Mouse (Mus musculus): ENCODE results near the gene Vps18. TPM values are rescaled to one million over a fixed set of nuclear protein-coding genes. Genes with fewer than 3 reads are reported as not detected.

Gene Vps18
- polyA plus RNA-seq, 1 experiment from 2014 or later: 25.5 TPM

GRCm38 (mm10) chr2:119325568-119326143 is 37.1 kb downstream of the Vps18 start, which contains the start of gene Dll4:
Gene Dll4 (plus strand): TSS chr2:119325784.
- Histone ChIP-seq H3K9me3 (no peaks in the 10 kb centered on the region), H3K4me3 (replicated peaks) (peak within 1 kb of the TSS; percentile 45), H3K27ac (0 out of 2 replicates have a peak within 1 kb of the TSS, but pooled peaks have one; percentile 1), H3K36me3 (replicated peaks) (no peaks in the 10 kb centered on the region), H3K4me1 (peaks cover 79% of the 10 kb centered on the region), H3K27me3 (peaks cover 100% of the 10 kb centered on the region), H3K4me2 (peak within 1 kb of the TSS; percentile 72), H3K9ac (peak within 1 kb of the TSS; percentile 18)
- ATAC-seq (ENCODE audit: low FRiP score): 0 out of 2 replicates have a peak, but pooled peaks have one; percentile 15
- WGBS: under 1% methylated on average over 33 of the region's 33 CpGs

- Histone ChIP-seq H3K4me2 (peak overlapping the region; percentile 72), H3K27me3 (peaks cover 100% of the 10 kb centered on the region), H3K36me3 (replicated peaks) (no peaks in the 10 kb centered on the region), H3K9me3 (no peaks in the 10 kb centered on the region), H3K4me1 (peaks cover 71% of the 10 kb centered on the region), H3K9ac (peak overlapping the region; percentile 18), H3K27ac (0 out of 2 replicates have a peak overlapping the region, but pooled peaks have one; percentile 1), H3K4me3 (replicated peaks) (peak overlapping the region; percentile 45)
- ATAC-seq (ENCODE audit: low FRiP score): no peak
- WGBS: under 1% methylated on average over 61 of the region's 61 CpGs
These were observed 37.9 kb downstream of the Vps18 start for GRCm38 (mm10) chr2:119326161-119327101.

GRCm38 (mm10) chr2:119327102-119327480 is 38.6 kb downstream of the Vps18 start:
- no peak overlapping the region for H3K27ac ChIP-seq
- H3K4me2 ChIP-seq: peak overlapping the region; percentile 72
- under 1% methylated on average over 30 of the region's 30 CpGs for WGBS
- no peaks in the 10 kb centered on the region for H3K36me3 ChIP-seq (replicated peaks)
- H3K27me3 ChIP-seq: peaks cover 100% of the 10 kb centered on the region
- peak overlapping the region; percentile 45 for H3K4me3 ChIP-seq (replicated peaks)
- H3K9me3 ChIP-seq: no peaks in the 10 kb centered on the region
- ATAC-seq (ENCODE audit: low FRiP score): no peak
- H3K9ac ChIP-seq: 0 out of 2 replicates have a peak overlapping the region, but pooled peaks have one; percentile 0
- peaks cover 65% of the 10 kb centered on the region for H3K4me1 ChIP-seq

- H3K4me2 ChIP-seq: peak overlapping the region; percentile 8; the same call in 1 of the 2 replicates
- H3K9ac ChIP-seq: no peak overlapping the region
- H3K4me1 ChIP-seq: peaks cover 55% of the 10 kb centered on the region
- no peaks in the 10 kb centered on the region for H3K36me3 ChIP-seq (replicated peaks)
- H3K27ac ChIP-seq: no peak overlapping the region
- no peak for ATAC-seq (ENCODE audit: low FRiP score)
- no peaks in the 10 kb centered on the region for H3K9me3 ChIP-seq
- WGBS: 10% methylated on average over 11 of the region's 11 CpGs
- no peak overlapping the region for H3K4me3 ChIP-seq (replicated peaks)
- peaks cover 100% of the 10 kb centered on the region for H3K27me3 ChIP-seq
These were observed 39.5 kb downstream of the Vps18 start for GRCm38 (mm10) chr2:119327942-119328526.

GRCm38 (mm10) chr2:119328546-119328945 is 40.0 kb downstream of the Vps18 start:
- Histone ChIP-seq H3K9me3 (no peaks in the 10 kb centered on the region), H3K27me3 (peaks cover 96% of the 10 kb centered on the region), H3K4me2 (0 out of 2 replicates have a peak overlapping the region, but pooled peaks have one; percentile 8), H3K4me1 (peaks cover 51% of the 10 kb centered on the region), H3K9ac (no peak overlapping the region), H3K36me3 (replicated peaks) (no peaks in the 10 kb centered on the region), H3K4me3 (replicated peaks) (no peak overlapping the region), H3K27ac (no peak overlapping the region)
- WGBS: 44% methylated on average over 5 of the region's 5 CpGs
- ATAC-seq (ENCODE audit: low FRiP score): no peak

GRCm38 (mm10) chr2:119329123-119329817 is 40.7 kb downstream of the Vps18 start:
- WGBS: 59% methylated on average over 3 of the region's 3 CpGs
- H3K9ac ChIP-seq: 0 out of 2 replicates have a peak overlapping the region, but pooled peaks have one; percentile 7
- H3K27ac ChIP-seq: no peak overlapping the region
- no peak overlapping the region for H3K4me2 ChIP-seq
- H3K4me3 ChIP-seq (replicated peaks): no peak overlapping the region
- H3K36me3 ChIP-seq (replicated peaks): no peaks in the 10 kb centered on the region
- H3K9me3 ChIP-seq: no peaks in the 10 kb centered on the region
- peaks cover 44% of the 10 kb centered on the region for H3K4me1 ChIP-seq
- no peak; the same call in 1 of the 2 replicates for ATAC-seq (ENCODE audit: low FRiP score)
- H3K27me3 ChIP-seq: peaks cover 96% of the 10 kb centered on the region

GRCm38 (mm10) chr2:119330795-119331194 is 42.3 kb downstream of the Vps18 start:
- no peak overlapping the region for H3K27ac ChIP-seq
- 93% methylated on average over 8 of the region's 8 CpGs for WGBS
- no peaks in the 10 kb centered on the region for H3K9me3 ChIP-seq
- ATAC-seq (ENCODE audit: low FRiP score): no peak
- H3K36me3 ChIP-seq (replicated peaks): no peaks in the 10 kb centered on the region
- H3K4me1 ChIP-seq: peaks cover 29% of the 10 kb centered on the region
- no peak overlapping the region for H3K4me3 ChIP-seq (replicated peaks)
- H3K27me3 ChIP-seq: peaks cover 93% of the 10 kb centered on the region
- H3K4me2 ChIP-seq: no peak overlapping the region
- no peak overlapping the region for H3K9ac ChIP-seq

GRCm38 (mm10) chr2:119332177-119332661 is 43.7 kb downstream of the Vps18 start:
- peaks cover 91% of the 10 kb centered on the region for H3K27me3 ChIP-seq

GRCm38 (mm10) chr2:119334135-119334534 is 45.6 kb downstream of the Vps18 start:
- WGBS: 69% methylated on average over 1 of the region's 1 CpGs
- H3K36me3 ChIP-seq (replicated peaks): no peaks in the 10 kb centered on the region
- no peak overlapping the region for H3K4me2 ChIP-seq
- H3K9me3 ChIP-seq: no peaks in the 10 kb centered on the region
- peaks cover 72% of the 10 kb centered on the region for H3K27me3 ChIP-seq
- H3K27ac ChIP-seq: no peak overlapping the region
- no peak overlapping the region for H3K4me3 ChIP-seq (replicated peaks)
- no peak for ATAC-seq (ENCODE audit: low FRiP score)
- H3K9ac ChIP-seq: no peak overlapping the region
- peaks cover 14% of the 10 kb centered on the region for H3K4me1 ChIP-seq

More at GRCm38 (mm10) chr2:119332177-119332661, 43.7 kb downstream of the Vps18 start:
- H3K4me2 ChIP-seq: no peak overlapping the region; the same call in 1 of the 2 replicates
- no peaks in the 10 kb centered on the region for H3K9me3 ChIP-seq
- peaks cover 14% of the 10 kb centered on the region for H3K4me1 ChIP-seq
- no peaks in the 10 kb centered on the region for H3K36me3 ChIP-seq (replicated peaks)
- WGBS: 83% methylated on average over 24 of the region's 24 CpGs
- no peak overlapping the region for H3K27ac ChIP-seq
- ATAC-seq (ENCODE audit: low FRiP score): no peak
- H3K4me3 ChIP-seq (replicated peaks): no peak overlapping the region
- no peak overlapping the region for H3K9ac ChIP-seq

- WGBS: 77% methylated on average over 7 of the region's 7 CpGs
- H3K9me3 ChIP-seq: no peaks in the 10 kb centered on the region
- no peak overlapping the region for H3K9ac ChIP-seq
- peaks cover 9% of the 10 kb centered on the region for H3K4me1 ChIP-seq
- H3K27ac ChIP-seq: no peak overlapping the region
- no peak overlapping the region for H3K4me3 ChIP-seq (replicated peaks)
- H3K4me2 ChIP-seq: no peak overlapping the region
- no peak for ATAC-seq (ENCODE audit: low FRiP score)
- H3K36me3 ChIP-seq (replicated peaks): no peaks in the 10 kb centered on the region
- H3K27me3 ChIP-seq: peaks cover 63% of the 10 kb centered on the region
These were observed 46.5 kb downstream of the Vps18 start for GRCm38 (mm10) chr2:119334964-119335525.

GRCm38 (mm10) chr2:119335535-119335934 is 47.0 kb downstream of the Vps18 start:
- peaks cover 58% of the 10 kb centered on the region for H3K27me3 ChIP-seq
- ATAC-seq (ENCODE audit: low FRiP score): no peak

More at GRCm38 (mm10) chr2:119335535-119335934, 47.0 kb downstream of the Vps18 start:
- Histone ChIP-seq H3K36me3 (replicated peaks) (no peaks in the 10 kb centered on the region), H3K27ac (no peak overlapping the region), H3K9me3 (no peaks in the 10 kb centered on the region), H3K4me1 (peaks cover 9% of the 10 kb centered on the region), H3K4me3 (replicated peaks) (no peak overlapping the region), H3K4me2 (no peak overlapping the region), H3K9ac (no peak overlapping the region)
- 81% methylated on average over 1 of the region's 1 CpGs for WGBS

Measured in forebrain, embryonic 12.5 days (tissue).